Mouse (Mus musculus) heart, embryonic 14.5 days (tissue): ENCODE results near the gene Mrps35. TPM values are rescaled to one million over a fixed set of nuclear protein-coding genes. Genes with fewer than 3 reads are reported as not detected.

ENCODE experiments used
- ATAC-seq: fragments of 200-750 bp; cut with Nextera tagmentation; 2 replicates; pipeline ENCODE4 v1.8.0; 2017; ENCODE audit warnings: low read depth, moderate TSS enrichment; ENCODE audit not compliant: insufficient number of reproducible peaks, insufficient read depth, low FRiP score
- H3K27ac ChIP-seq, 2 experiments: fragments of 200-500 bp in 1 of 2; fragments of 300-500 bp in 1 of 2; sonication (generic) in 1 of 2; replicated peaks in 1 of 2; 2 replicates each; pipeline ENCODE4 v1.5.1; 2012 to 2014; ENCODE audit warnings: low read depth in 2 of 2, low read length in 2 of 2, control low read depth in 1 of 2, mild to moderate bottlenecking in 1 of 2, mixed read lengths in 1 of 2; ENCODE audit not compliant: control insufficient read depth in 1 of 2, insufficient read depth in 1 of 2
- H3K27me3 ChIP-seq: fragments of 300-500 bp; sonication (generic); 2 replicates; pipeline ENCODE4 v1.6.1; 2014; ENCODE audit warnings: mild to moderate bottlenecking, low read length, control low read depth; ENCODE audit not compliant: control insufficient read depth, insufficient read depth
- H3K36me3 ChIP-seq: fragments of 300-500 bp; sonication (generic); 2 replicates; pipeline ENCODE4 v1.6.1; 2014; ENCODE audit warnings: mild to moderate bottlenecking, control low read depth, low read length, mixed read lengths; ENCODE audit not compliant: control insufficient read depth, insufficient read depth
- H3K4me1 ChIP-seq, 2 experiments: fragments of 200-500 bp in 1 of 2; fragments of 300-500 bp in 1 of 2; sonication (generic) in 1 of 2; 2 replicates each; pipeline ENCODE4 v1.6.1; 2012 to 2014; ENCODE audit warnings: low read length in 2 of 2, control low read depth in 1 of 2, mixed read lengths in 1 of 2; ENCODE audit not compliant: control insufficient read depth in 2 of 2, insufficient read depth in 2 of 2
- H3K4me2 ChIP-seq: fragments of 300-500 bp; sonication (generic); 2 replicates; pipeline ENCODE4 v1.6.1; 2014; ENCODE audit warnings: mild to moderate bottlenecking, low read length
- H3K4me3 ChIP-seq, 2 experiments: fragments of 200-500 bp in 1 of 2; fragments of 300-500 bp in 1 of 2; sonication (generic) in 1 of 2; 2 replicates each; pipeline ENCODE4 v1.5.1; 2012 to 2014; ENCODE audit warnings: low read length in 2 of 2, mild to moderate bottlenecking in 2 of 2, control low read depth in 1 of 2, low read depth in 1 of 2, moderate library complexity in 1 of 2; ENCODE audit not compliant: control insufficient read depth in 1 of 2, insufficient read depth in 1 of 2
- H3K9ac ChIP-seq: fragments of 300-500 bp; sonication (generic); 2 replicates; pipeline ENCODE4 v1.6.1; 2014; ENCODE audit warnings: mild to moderate bottlenecking, low read length
- H3K9me3 ChIP-seq: fragments of 300-500 bp; sonication (generic); 2 replicates; pipeline ENCODE4 v1.6.1; 2016; ENCODE audit warnings: low read length, control low read depth; ENCODE audit not compliant: control insufficient read depth
- WGBS: fragments of 180-500 bp; shearing (Covaris S2); extraction: QIAGEN DNeasy Blood & Tissue Kit; methylation state at CpG from one replicate; pipeline ENCODE4 v1.1.7; 2014; 5-methylcytosine and 5-hydroxymethylcytosine counted together
- polyA plus RNA-seq: library from polyadenylated mRNA; unstranded; fragments of >200 nt; fragmentation: Nextera tagmentation; extraction: Ambion mirVana; gene quantifications from 2 replicates; pipeline ENCODE4 v1.2.1, GENCODE M21; 2014

Gene Mrps35
- polyA plus RNA-seq, 1 experiment from 2014 or later = 153 TPM

DNA sequence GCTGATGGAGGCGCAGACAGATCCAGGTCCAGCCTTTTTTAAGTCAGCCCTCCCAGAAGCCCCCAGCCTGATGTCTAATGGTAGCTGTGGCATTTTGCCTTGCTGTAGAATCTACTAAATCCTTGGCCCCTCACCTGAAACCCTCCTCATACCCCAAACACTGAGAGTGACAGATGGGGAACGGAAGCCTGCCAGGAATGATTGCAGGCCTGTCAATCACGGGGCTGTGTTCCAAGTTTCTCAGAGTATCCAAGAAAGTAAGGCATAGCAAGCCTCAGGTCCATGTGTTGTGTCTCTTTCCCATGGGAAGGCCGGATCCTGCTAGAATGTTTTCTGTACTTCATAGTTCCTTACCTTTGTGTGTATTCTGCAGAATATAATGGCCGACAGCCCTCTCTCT lies 47.6 kb downstream of the Mrps35 start:
- Histone ChIP-seq H3K9me3 (no peaks in the 10 kb centered on the region), H3K4me3 (no peak overlapping the region), H3K4me1 (peaks cover 12 to 22% of the 10 kb centered on the region in 2 experiments), H3K27ac (no peak overlapping the region), H3K9ac (no peak overlapping the region; the same call in 1 of the 2 replicates), H3K27me3 (no peaks in the 10 kb centered on the region), H3K4me2 (peak overlapping the region; percentile 96; the same call in 1 of the 2 replicates), H3K36me3 (peaks cover 7% of the 10 kb centered on the region; the same call in 1 of the 2 replicates)
- ATAC-seq = no peak
- 70% methylated on average over 5 of the region's 5 CpGs for WGBS

DNA sequence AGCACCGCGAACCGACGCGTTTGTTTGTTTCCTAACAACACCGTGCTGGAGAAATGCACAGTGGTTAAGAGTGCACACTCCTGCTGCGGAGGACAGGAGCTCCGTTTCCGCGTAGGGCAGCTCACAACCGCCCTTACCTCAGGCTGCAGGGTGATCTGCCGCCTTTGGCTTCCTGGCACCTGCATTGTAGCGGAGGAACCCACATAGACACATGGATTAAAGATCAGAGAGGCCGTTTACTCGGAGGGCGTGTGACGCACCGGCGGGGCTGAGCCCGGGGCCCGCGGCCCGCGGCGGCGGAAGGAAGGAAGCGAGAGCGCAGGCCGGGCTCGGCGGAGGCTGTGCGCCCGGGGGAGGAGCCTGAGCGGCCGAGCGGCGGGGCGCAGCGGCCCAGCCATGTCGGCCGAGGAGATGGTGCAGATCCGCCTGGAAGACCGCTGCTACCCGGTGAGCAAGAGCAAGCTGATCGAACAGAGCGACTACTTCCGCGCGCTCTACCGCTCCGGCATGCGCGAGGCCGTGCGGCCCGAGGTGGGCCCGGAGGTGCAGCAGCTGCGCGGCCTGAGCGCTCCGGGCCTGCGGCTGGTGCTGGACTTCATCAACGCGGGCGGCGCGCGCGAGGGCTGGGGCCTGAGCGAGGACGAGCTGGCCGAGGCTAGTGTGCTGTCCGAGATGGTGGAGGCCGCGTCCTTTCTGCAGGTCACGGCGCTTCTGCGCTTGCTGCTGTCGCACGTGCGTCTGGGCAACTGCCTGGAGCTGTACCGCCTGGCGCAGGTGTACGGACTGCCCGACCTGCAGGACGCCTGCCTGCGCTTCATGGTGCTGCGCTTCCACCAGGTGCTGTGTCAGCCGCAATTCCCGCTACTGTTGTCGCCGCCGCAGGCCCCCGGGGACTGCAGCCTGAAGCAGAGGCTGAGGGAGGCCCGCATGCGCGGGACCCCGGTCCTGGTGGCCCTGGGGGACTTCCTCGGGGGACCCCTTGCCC lies 48.9 kb downstream of the Mrps35 start, which contains the start of gene Klhl42:
TSS of gene Klhl42 (plus strand) at position 244 of the 985 bp plus-strand sequence.
- peak within 1 kb of the TSS; percentile 88 for H3K9ac ChIP-seq
- H3K4me1 ChIP-seq = peaks cover 11 to 21% of the 10 kb centered on the region in 2 experiments
- no peaks in the 10 kb centered on the region for H3K9me3 ChIP-seq
- peak within 1 kb of the TSS; percentile 62 to 82 for H3K27ac ChIP-seq
- under 1% methylated on average over 93 of the region's 99 CpGs for WGBS
- H3K4me3 ChIP-seq = peak within 1 kb of the TSS; percentile 75 to 82
- peak within 1 kb of the TSS; percentile 96 for H3K4me2 ChIP-seq
- peak; percentile 85 for ATAC-seq
- peaks cover 14% of the 10 kb centered on the region; the same call in 1 of the 2 replicates for H3K36me3 ChIP-seq
- no peaks in the 10 kb centered on the region for H3K27me3 ChIP-seq

- Histone ChIP-seq H3K9ac (peak overlapping the region; percentile 88), H3K4me3 (peak overlapping the region; percentile 75 to 82), H3K27ac (peak overlapping the region in 1 of 2 experiments; percentile 82; a peak in 1 of 4 replicates), H3K4me2 (peak overlapping the region; percentile 96), H3K9me3 (no peaks in the 10 kb centered on the region), H3K4me1 (peaks cover 5 to 16% of the 10 kb centered on the region in 2 experiments; a peak in 3 of 4 replicates), H3K36me3 (peaks cover 14% of the 10 kb centered on the region; the same call in 1 of the 2 replicates), H3K27me3 (no peaks in the 10 kb centered on the region)
- WGBS = 1% methylated on average over 15 of the region's 15 CpGs
- ATAC-seq = no peak
Observed at GRCm38 (mm10) chr6:147092136-147092535, 49.6 kb downstream of the Mrps35 start.

GRCm38 (mm10) chr6:147094771-147095170 lies 52.2 kb downstream of the Mrps35 start:
- H3K36me3 ChIP-seq = peaks cover 18% of the 10 kb centered on the region; the same call in 1 of the 2 replicates
- H3K4me3 ChIP-seq = no peak overlapping the region
- ATAC-seq = no peak
- no peak overlapping the region for H3K4me2 ChIP-seq
- no peak overlapping the region for H3K27ac ChIP-seq
- 77% methylated on average over 7 of the region's 7 CpGs for WGBS
- H3K9ac ChIP-seq = no peak overlapping the region
- H3K27me3 ChIP-seq = no peaks in the 10 kb centered on the region
- no peaks in the 10 kb centered on the region for H3K9me3 ChIP-seq
- H3K4me1 ChIP-seq = peaks cover 7 to 16% of the 10 kb centered on the region in 2 experiments; a peak in 3 of 4 replicates

DNA sequence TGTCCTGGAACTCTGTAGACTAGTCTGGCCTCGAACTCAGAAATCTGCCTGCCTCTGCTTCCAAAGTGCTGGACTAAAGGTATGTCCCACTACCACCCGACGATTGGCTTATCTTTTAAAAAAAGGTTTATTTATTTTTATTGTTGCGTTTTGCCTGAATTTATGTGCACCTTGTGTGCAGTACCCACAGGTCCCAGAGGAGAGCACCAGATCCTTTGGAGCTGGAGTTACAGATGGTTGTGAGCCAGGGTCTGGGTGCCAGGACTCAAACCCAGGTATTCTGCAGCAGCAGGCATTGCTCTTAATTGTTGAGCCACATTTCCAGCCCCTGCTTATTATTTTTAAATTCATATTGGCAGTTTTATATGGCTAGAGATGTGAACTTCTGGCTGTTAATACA lies 53.5 kb downstream of the Mrps35 start:
- peaks cover 14 to 15% of the 10 kb centered on the region in 2 experiments for H3K4me1 ChIP-seq
- no peak overlapping the region for H3K27ac ChIP-seq
- H3K4me2 ChIP-seq = no peak overlapping the region
- no peak overlapping the region for H3K9ac ChIP-seq
- H3K27me3 ChIP-seq = no peaks in the 10 kb centered on the region
- H3K36me3 ChIP-seq = peaks cover 18% of the 10 kb centered on the region; the same call in 1 of the 2 replicates
- no peak for ATAC-seq
- no peaks in the 10 kb centered on the region for H3K9me3 ChIP-seq
- no peak overlapping the region for H3K4me3 ChIP-seq
- WGBS = 93% methylated on average over 4 of the region's 4 CpGs

DNA sequence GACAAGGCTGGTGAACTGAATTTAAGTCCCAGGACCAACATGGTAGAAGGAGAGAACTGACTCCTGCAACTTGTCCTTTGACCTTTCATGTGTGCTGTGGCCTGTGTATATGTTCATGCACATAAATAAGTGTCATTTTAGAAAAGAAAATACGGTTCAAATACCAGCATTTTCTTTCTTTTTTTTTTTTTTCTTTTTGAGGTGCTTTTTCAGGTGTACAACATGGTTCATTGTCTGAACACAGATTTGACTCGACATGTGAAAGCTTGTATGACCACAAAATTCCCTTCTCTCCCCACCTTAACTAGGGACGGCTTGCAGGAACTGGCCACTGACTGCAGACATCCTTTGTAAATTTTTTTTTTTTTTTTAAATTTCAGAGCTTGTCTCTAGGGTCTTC lies 54.4 kb downstream of the Mrps35 start:
- H3K27me3 ChIP-seq = no peaks in the 10 kb centered on the region
- no peak for ATAC-seq
- no peak overlapping the region for H3K4me3 ChIP-seq
- WGBS = 72% methylated on average over 3 of the region's 3 CpGs
- no peaks in the 10 kb centered on the region for H3K9me3 ChIP-seq
- H3K4me2 ChIP-seq = no peak overlapping the region
- no peak overlapping the region for H3K9ac ChIP-seq
- H3K36me3 ChIP-seq = peaks cover 23% of the 10 kb centered on the region
- H3K27ac ChIP-seq = no peak overlapping the region
- peaks cover 15% of the 10 kb centered on the region in 2 experiments for H3K4me1 ChIP-seq

GRCm38 (mm10) chr6:147097346-147097929 lies 54.9 kb downstream of the Mrps35 start:
- Histone ChIP-seq H3K4me1 (peaks cover 11 to 12% of the 10 kb centered on the region in 2 experiments), H3K27ac (no peak overlapping the region), H3K9ac (no peak overlapping the region), H3K4me3 (no peak overlapping the region), H3K9me3 (no peaks in the 10 kb centered on the region), H3K27me3 (no peaks in the 10 kb centered on the region), H3K36me3 (peaks cover 28% of the 10 kb centered on the region), H3K4me2 (no peak overlapping the region)
- no peak for ATAC-seq
- 48% methylated on average over 8 of the region's 8 CpGs for WGBS
